Mouse (Mus musculus): ENCODE measurements around the gene N4bp1.

DNA sequence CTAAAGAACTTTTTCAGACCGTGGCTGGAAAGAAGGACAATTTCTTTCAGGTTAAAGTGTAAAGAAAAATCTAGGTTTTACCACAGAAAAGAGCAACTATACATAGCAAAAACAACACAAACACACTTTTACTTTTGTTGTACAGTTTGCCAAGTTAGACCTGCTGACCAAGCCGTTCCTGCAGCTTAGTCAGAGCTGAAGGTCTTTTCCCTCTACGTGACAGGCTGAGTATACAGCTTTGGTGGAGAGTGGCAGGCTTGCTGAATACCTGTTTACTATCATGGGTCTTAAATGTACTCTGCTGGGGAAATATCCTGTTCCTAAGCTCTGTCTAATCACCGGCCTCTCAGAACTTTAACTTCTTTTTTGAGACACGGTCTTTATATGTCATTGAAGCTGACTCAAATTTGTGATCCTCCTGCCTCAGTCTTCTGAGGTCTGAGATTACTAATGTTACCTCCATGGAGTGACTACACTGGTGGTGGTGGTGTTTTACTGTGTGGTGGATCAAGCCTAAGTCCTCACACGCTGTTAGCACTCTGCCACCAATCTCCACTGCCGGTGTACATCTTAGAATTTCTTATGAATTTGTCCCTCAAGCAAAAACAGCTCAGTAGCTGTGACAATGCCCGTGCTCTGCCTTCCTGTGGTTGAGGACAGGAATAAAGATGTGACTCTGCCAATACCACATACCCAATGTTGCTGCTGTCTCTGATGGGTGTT lies 31.6 kb downstream of the N4bp1 start:
- TF ChIP-seq POLR2A (IDR thresholded peaks at IDR 0.05; ENCODE audit: insufficient read length, low read depth) (no peak), TCF3 (IDR thresholded peaks at IDR 0.05; ENCODE audit: insufficient read length, low read depth) (no peak), MYOD1 (IDR thresholded peaks at IDR 0.05; ENCODE audit: control insufficient read depth in 1 of 3, insufficient read length in 2 of 3, low read depth in 2 of 3) (no peak), MYOG (IDR thresholded peaks at IDR 0.05; ENCODE audit: control insufficient read depth in 1 of 3, insufficient read depth in 1 of 3, insufficient read length in 2 of 3, low read depth in 2 of 3) (no peak), MAX (IDR thresholded peaks at IDR 0.05; ENCODE audit: low read depth) (no peak)

All from myocyte (in vitro differentiated cells).